Mouse (Mus musculus) liver, adult (tissue): ENCODE data around the gene Pdc.

Experiments
- GATA4 ChIP-seq: IDR thresholded peaks from 2 replicates; pipeline ENCODE4 v1.6.1; 2014; ENCODE audit warnings: mild to moderate bottlenecking, low read length; ENCODE audit not compliant: insufficient replicate concordance

Pdc gene

GRCm38 (mm10) chr1:150319205-150319604, at the start of gene Pdc:
TSS of gene Pdc (plus strand) at chr1:150319417.
- TF ChIP-seq GATA4 = no peak

DNA sequence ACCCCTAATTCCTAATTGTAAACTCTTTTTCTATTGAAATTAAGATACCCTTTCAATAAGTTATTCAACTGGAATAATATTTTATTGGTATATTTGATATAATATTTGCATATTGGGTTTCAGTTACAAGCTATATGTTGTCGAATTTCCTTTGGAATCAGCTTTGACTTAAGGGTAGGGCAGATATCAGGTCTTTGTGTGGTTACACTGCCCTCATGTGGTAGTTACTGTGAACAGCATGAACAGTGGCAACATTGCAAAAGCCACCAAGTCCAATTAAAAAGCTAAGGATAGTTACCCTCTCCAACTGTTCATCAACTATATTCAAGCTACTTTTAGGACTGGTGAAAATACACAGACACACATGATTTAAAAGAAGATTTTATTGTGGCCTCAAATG, 11.6 kb upstream of the Pdc start:
- TF ChIP-seq GATA4 = no peak

GRCm38 (mm10) chr1:150335111-150335510, 15.9 kb downstream of the Pdc start:
- TF ChIP-seq GATA4 = no peak

GRCm38 (mm10) chr1:150360864-150361263, 41.6 kb downstream of the Pdc start:
- no peak for TF ChIP-seq GATA4

- TF ChIP-seq GATA4 = no peak
Measured at GRCm38 (mm10) chr1:150372895-150373294, 53.7 kb downstream of the Pdc start.

DNA sequence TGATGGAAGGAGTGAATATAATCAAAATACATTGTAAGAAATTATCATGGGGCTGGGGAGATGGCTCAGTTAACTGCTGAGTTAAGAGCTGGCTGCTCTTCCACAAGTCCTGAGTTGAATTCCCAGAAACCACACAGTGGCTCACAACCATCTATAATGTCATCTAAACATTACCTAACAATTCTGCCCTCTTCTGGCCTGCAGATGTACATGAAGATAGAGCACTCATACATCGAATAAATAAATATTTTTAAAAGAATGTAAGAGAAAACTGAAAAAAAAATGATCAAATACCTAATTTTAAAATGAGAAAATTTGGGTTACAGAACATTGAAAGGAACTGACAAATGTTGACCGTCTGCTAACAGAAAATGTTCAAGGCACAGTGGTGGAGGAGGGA, 55.0 kb downstream of the Pdc start:
- TF ChIP-seq GATA4 = no peak
